Mouse (Mus musculus): ENCODE results near the gene Shank2.

DNA sequence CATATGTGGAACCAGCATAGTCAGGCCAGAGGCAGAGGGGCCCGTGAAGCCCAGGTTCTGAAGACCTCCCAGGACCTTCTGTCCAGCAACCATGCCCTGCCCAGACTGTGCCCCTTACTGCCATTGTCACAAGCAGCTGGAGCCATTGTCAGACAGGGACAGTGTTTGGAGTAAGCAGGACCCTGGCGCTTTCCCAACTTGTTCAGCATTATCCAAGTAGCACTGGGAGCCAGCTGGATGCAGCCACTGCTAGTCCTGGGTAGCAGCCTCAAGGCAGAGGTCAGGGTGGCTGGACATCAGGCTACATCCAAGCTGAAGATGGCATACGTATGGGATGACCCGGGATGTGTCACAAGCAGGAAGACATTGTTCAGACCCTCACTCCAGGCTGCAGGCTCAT, 187.7 kb downstream of the Shank2 start:
- no peak for TF ChIP-seq CTCF (IDR thresholded peaks at IDR 0.05)
- no peak for TF ChIP-seq EP300 (IDR thresholded peaks at IDR 0.05)

Data from lung, postnatal 0 days (tissue).